ENCODE assay signal across 9 mouse cellular contexts in the genomic region with DNA sequence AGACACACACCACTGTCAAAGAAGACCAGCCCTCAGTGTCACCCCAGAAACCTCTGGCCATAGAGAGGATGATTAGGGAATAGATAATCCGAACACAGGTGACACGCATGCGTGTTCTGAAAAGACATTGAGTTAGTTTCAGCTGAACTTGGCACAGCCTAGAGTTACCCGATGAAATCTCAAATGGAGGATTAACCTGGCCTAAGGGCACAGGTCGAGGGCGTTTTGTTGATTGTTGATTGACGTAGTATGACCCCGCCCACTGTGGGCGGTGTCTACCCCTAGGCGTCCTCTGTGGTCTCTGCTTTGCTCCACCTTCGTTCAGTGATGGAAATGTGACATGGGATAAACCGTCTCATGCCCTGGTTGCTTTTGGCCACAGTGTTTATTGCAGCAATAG. TPM values are rescaled to one million over a fixed set of nuclear protein-coding genes. Genes with fewer than 3 reads are reported as not detected.
DNase-seq lines count a peak whose midpoint lies in the region; ATAC-seq and TF ChIP-seq lines count a peak whose summit lies in the region.
"Had no signal": no experiment of that assay in that cellular context is flagged by ENCODE, and none has a peak within 500 bp of the region (broad histone marks: within the 10 kb centered on the region; RNA-seq: fewer than 3 reads in every experiment).

No protein-coding gene starts in this region.

- WGBS in heart, embryonic 14.5 days, result 16% methylated on average over 12 of the region's 12 CpGs
- WGBS in liver, embryonic 13.5 days (ENCODE audit: insufficient replicate concordance), result 17% methylated on average over 12 of the region's 12 CpGs
- WGBS in stomach, postnatal 0 days, result 14% methylated on average over 12 of the region's 12 CpGs

- no peak overlapping the region for H3K9ac ChIP-seq in heart, embryonic 14.5 days (ENCODE audit: low read length)
- H3K9ac ChIP-seq in liver, embryonic 13.5 days, result no peak overlapping the region
- no peak overlapping the region for H3K9ac ChIP-seq in stomach, postnatal 0 days (ENCODE audit: low read length)

- no peaks in the 10 kb centered on the region for H3K36me3 ChIP-seq in heart, embryonic 14.5 days (ENCODE audit: control insufficient read depth, insufficient read depth, low read length)
- H3K36me3 ChIP-seq in liver, embryonic 13.5 days, result no peaks in the 10 kb centered on the region
- no peaks in the 10 kb centered on the region for H3K36me3 ChIP-seq in stomach, postnatal 0 days (ENCODE audit: control insufficient read depth, insufficient read depth, low read length)

- H3K9me3 ChIP-seq in heart, embryonic 14.5 days (ENCODE audit: control insufficient read depth, low read length), result no peaks in the 10 kb centered on the region
- H3K9me3 ChIP-seq in liver, embryonic 13.5 days (replicated peaks), result no peaks in the 10 kb centered on the region
- no peaks in the 10 kb centered on the region for H3K9me3 ChIP-seq in stomach, postnatal 0 days (ENCODE audit: control insufficient read depth, low read length)

- no peak overlapping the region for H3K27ac ChIP-seq in heart, embryonic 14.5 days (replicated peaks in 1 of 2; ENCODE audit: control insufficient read depth in 1 of 2, insufficient read depth in 1 of 2, low read depth in 2 of 2, low read length in 2 of 2)
- H3K27ac ChIP-seq in liver, embryonic 13.5 days, result no peak overlapping the region
- H3K27ac ChIP-seq in stomach, postnatal 0 days (replicated peaks), result no peak overlapping the region

- no peak for TF ChIP-seq EP300 in stomach, postnatal 0 days (optimal IDR thresholded peaks at IDR 0.05)

- H3K27me3 ChIP-seq in heart, embryonic 14.5 days (ENCODE audit: control insufficient read depth, insufficient read depth, low read length), result peaks cover 53% of the 10 kb centered on the region
- H3K27me3 ChIP-seq in liver, embryonic 13.5 days, result peaks cover 30% of the 10 kb centered on the region
- no peaks in the 10 kb centered on the region for H3K27me3 ChIP-seq in stomach, postnatal 0 days (ENCODE audit: control insufficient read depth, insufficient read depth, low read length)

- H3K4me1 ChIP-seq in heart, embryonic 14.5 days (ENCODE audit: control insufficient read depth in 2 of 2, insufficient read depth in 2 of 2, low read length in 2 of 2), result 0 out of 4 replicates have a peak, but pooled peaks cover 0 to 4% of the 10 kb centered on the region in 2 experiments
- H3K4me1 ChIP-seq in liver, embryonic 13.5 days (replicated peaks), result no peaks in the 10 kb centered on the region
- H3K4me1 ChIP-seq in stomach, postnatal 0 days (replicated peaks; ENCODE audit: control insufficient read depth, insufficient read depth), result no peaks in the 10 kb centered on the region

- no peak for DNase-seq in heart, adult 8-10 months (ENCODE audit: low spot score)
- DNase-seq in NIH3T3 (ENCODE audit: low read depth), result peak; percentile 9
- peak; percentile 27 for DNase-seq in gonadal fat pad, adult 2 months (ENCODE audit: low read depth)
- DNase-seq in liver, embryonic 13.5 days, result no peak
- DNase-seq in stomach, postnatal 0 days (ENCODE audit: low spot score), result peak; percentile 39
- DNase-seq in layer of hippocampus, adult 18-20 months (ENCODE audit: low spot score in 2 of 2), result no peak
- no peak for DNase-seq in urinary bladder, adult 2 months (ENCODE audit: low spot score)

- no peak for TF ChIP-seq CTCF in stomach, postnatal 0 days (IDR thresholded peaks at IDR 0.05; ENCODE audit: low read depth)

- H3K4me3 ChIP-seq in heart, embryonic 14.5 days (ENCODE audit: control insufficient read depth in 1 of 2, insufficient read depth in 1 of 2, low read depth in 1 of 2, low read length in 2 of 2), result no peak overlapping the region
- H3K4me3 ChIP-seq in liver, embryonic 13.5 days (replicated peaks), result no peak overlapping the region; the same call in 1 of the 2 replicates
- H3K4me3 ChIP-seq in stomach, postnatal 0 days (ENCODE audit: low read depth, low read length), result no peak overlapping the region

- no peak for ATAC-seq in heart, embryonic 14.5 days (ENCODE audit: insufficient number of reproducible peaks, insufficient read depth, low FRiP score, low read depth)
- ATAC-seq in liver, embryonic 13.5 days (ENCODE audit: low read depth), result peak; percentile 29; the same call in 1 of the 2 replicates
- ATAC-seq in stomach, postnatal 0 days (ENCODE audit: low FRiP score, low TSS enrichment), result peak; percentile 27; the same call in 1 of the 2 replicates

- H3K4me2 ChIP-seq in heart, embryonic 14.5 days (ENCODE audit: low read length), result peak overlapping the region; percentile 49
- H3K4me2 ChIP-seq in liver, embryonic 13.5 days, result peak overlapping the region; percentile 38
- peak overlapping the region; percentile 30; the same call in 1 of the 2 replicates for H3K4me2 ChIP-seq in stomach, postnatal 0 days (replicated peaks; ENCODE audit: low read depth)

RNA-seq across cellular contexts. Expression of gene Enpp7, which starts 12.1 kb away (rescaled TPM):
- not detected in 2 replicates for polyA plus RNA-seq in heart, embryonic 14.5 days (2014; fragmentation: Nextera tagmentation; extraction: Ambion mirVana)
- total RNA-seq in heart, adult 8-10 months (2022), result not detected
- polyA plus RNA-seq in gonadal fat pad, adult 2 months (2012; rRNA removed), result 0.08 and 0.20 TPM in 2 replicates
- not detected in 2 replicates for polyA plus RNA-seq in liver, embryonic 13.5 days (2015; fragmentation: Nextera tagmentation; extraction: Ambion mirVana)
- not detected in 2 replicates for polyA plus RNA-seq in stomach, postnatal 0 days (2015; fragmentation: Nextera tagmentation; extraction: Ambion mirVana)
- total RNA-seq in layer of hippocampus, adult 18-20 months (2021), result not detected
- 0.08 TPM in 1 of 2 replicates, not detected in the other for polyA plus RNA-seq in urinary bladder, adult 2 months (2012; rRNA removed)
- polyA plus RNA-seq: limb, embryonic 11.5 days had no signal

RNA-seq across cellular contexts. Expression of gene Cbx2, which starts 46.8 kb away (rescaled TPM):
- 9.8 and 11.9 TPM in 2 replicates for polyA plus RNA-seq in heart, embryonic 14.5 days (2014; fragmentation: Nextera tagmentation; extraction: Ambion mirVana)
- total RNA-seq in heart, adult 8-10 months (2022), result 1 to 10 TPM; 2.0 to 3.9 (median 2.9) TPM
- 2.9 TPM in 2 replicates for polyA plus RNA-seq in gonadal fat pad, adult 2 months (2012; rRNA removed)
- 3.8 and 4.1 TPM in 2 replicates for polyA plus RNA-seq in liver, embryonic 13.5 days (2015; fragmentation: Nextera tagmentation; extraction: Ambion mirVana)
- polyA plus RNA-seq in stomach, postnatal 0 days (2015; fragmentation: Nextera tagmentation; extraction: Ambion mirVana), result 5.1 and 5.3 TPM in 2 replicates
- 1 to 10 TPM; 2.5 to 2.9 TPM for total RNA-seq in layer of hippocampus, adult 18-20 months (2021)
- polyA plus RNA-seq in urinary bladder, adult 2 months (2012; rRNA removed), result 3.0 TPM in 2 replicates

Comparison
In these comparisons a context has a peak if more than half of its experiments do, and no peak if none do; other contexts are left out.
1. DNase-seq: peak in NIH3T3 (single experiment), gonadal fat pad, adult 2 months (single experiment) and stomach, postnatal 0 days (single experiment); none in heart, adult 8-10 months (single experiment), liver, embryonic 13.5 days (single experiment), layer of hippocampus, adult 18-20 months (0 of 2) and urinary bladder, adult 2 months (single experiment).
2. Peak in every context shown above with its lines, with median percentiles within 50 percentile points of each other: H3K4me2 ChIP-seq.